Mouse (Mus musculus) B cell, adult 2 months (primary cell): Measurements from ENCODE around the gene Eif3b.

Experiments used
- DNase-seq, 2 experiments: peaks; one replicate each; pipeline ENCODE4 v3.0.0; 2022

The Eif3b gene

GRCm38 (mm10) chr5:140492684-140493233, 73.6 kb downstream of the Eif3b start:
- DNase-seq: no peak
